Mouse (Mus musculus) layer of hippocampus, adult 11-12 months (tissue): Measurements from ENCODE around the gene Gm17324.
"Not testable (repeated sequence)": the region's sequence is repeated elsewhere in the genome, so short reads cannot be mapped to it uniquely, and the experiment has no call there.

Experiments
- DNase-seq: peaks from one replicate; pipeline ENCODE4 v3.0.0; 2022; ENCODE audit warnings: low spot score

Gm17324 gene

DNA sequence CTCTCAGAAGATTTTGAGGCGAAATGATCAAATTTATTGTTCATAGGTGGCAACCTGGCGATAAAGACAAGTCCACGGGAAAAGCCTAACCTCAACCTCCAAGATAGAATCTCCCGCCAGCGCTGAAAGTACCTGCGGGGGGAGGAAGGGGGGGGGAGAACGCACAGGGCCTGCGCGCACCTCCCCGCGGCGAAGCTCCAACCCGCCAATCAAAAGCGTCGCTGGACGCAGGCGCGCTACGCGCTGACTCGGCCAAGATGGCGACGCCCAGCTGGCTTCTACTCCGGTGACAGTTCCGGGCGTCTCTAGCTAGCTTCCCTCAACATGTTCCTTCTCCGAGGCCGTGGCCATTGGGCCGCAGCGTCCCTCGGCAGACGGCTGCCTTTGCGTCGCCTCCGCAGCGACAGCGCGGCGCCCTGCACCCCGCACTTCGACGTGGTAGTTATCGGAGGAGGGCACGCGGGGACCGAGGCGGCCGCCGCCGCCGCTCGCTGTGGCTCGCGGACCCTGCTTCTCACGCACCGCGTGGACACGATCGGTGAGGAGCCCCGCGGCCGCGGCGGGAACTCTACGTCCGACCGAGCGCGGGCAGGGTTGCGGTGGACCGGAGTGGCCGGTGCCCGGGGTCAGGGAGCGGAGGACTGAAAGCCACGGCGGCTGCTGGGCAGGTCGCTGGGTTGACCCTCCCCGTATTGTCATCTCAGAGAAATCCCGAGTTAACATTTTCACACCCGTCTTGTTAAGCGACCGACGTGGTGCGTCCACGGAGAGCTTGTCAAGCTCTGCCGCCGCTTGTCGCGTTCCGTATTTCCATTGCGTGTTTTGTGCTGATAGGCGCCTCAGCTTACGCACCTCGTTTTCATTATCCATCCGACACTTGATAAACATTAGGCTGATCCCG is at the start of gene Gm17324, which contains the start of gene Mto1:
Gene Gm17324, minus strand, starts transcription at position 814 of the 901 bp plus-strand sequence.
Gene Mto1, plus strand, starts transcription at position 236 of the 901 bp plus-strand sequence.
- peak; percentile 87 for DNase-seq

DNA sequence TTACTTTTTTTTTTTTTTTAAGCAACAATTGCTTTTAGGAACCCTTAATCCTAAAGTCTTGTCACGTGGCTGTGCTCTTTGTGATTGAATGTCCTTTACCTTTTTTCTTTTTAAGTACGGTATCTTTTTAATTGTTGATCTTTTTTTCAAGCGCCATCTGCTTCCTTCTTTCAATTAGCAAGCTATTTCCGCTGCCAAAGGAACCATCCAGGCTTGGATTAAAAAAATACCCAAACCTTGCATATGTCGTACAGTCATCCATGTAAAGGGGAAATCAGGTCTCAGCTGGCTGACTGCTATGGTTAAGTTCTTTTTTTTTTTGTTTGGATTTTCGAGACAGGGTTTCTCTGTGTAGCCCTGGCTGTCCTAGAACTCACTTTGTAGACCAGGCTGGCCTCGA is 44.6 kb upstream of the Gm17324 start:
- DNase-seq: no peak

GRCm38 (mm10) chr9:78492254-78492653 is 43.7 kb upstream of the Gm17324 start:
- DNase-seq: no peak

DNA sequence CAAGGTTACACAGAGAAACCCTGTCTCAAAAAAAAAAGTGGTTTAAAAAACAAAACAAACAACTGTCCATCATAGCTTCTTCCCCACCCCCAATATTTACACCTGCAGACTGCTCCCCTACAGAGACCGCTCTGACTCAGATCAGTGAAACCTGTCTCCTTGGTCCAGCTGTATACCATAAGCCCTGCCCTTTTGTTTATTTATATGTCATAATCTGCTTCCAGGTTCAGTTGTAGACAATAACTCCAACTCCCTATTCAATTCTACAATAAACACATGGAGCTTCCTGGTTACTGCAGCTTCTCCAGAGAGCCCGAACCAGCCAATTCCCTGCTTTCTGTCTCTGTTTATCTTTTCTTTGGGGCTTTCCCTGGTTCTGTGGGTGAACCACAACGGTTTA is 42.6 kb upstream of the Gm17324 start:
- no peak for DNase-seq

DNA sequence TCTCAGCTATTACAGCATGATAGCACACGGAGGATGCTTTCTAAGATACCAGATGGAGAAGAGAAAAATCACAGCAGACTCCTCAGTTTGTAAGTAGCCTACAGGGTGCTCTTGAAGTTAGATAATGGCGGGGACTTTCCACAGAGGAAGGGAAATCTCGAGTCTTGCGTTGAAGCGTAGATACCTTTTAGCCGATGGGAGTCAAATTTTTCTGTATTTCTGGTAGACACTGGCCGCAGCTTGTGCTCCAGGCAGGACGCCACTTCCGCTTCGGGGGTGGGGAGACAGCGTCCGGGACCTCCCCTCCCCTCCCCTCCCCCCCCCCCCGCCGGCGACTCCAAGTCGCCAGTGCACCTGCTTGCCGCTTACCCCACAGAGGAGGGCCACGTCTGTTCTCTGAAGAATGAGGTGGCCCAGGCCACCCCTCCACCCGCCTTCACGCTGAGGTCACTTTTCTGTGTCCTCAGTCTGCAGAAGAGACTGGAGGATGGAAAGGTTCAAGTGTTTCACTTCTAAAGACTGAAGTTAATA is 40.4 kb upstream of the Gm17324 start, which contains the start of gene Eef1a1:
Gene Eef1a1, minus strand, starts transcription at position 262 of the 531 bp plus-strand sequence.
- DNase-seq: peak; percentile 49

DNA sequence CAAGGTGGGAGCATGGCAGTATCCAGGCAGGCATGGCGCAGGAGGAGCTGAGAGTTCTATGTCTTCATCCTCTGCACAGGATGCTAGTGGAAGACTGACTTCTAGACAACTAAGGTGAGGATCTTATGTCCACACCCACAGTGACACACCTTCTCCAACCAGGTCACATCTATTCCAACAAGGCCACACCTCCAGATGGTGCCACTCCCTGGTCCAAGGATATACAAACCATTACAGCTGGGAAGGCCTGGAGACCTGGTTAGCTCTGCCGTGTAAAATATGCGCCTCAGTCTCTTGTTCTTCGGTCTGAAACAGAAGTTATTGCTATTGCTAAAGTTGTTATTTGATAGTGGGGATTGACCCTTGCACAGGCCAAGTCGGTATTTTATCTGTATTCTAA is 39.4 kb upstream of the Gm17324 start:
- DNase-seq: not testable (repeated sequence)

DNA sequence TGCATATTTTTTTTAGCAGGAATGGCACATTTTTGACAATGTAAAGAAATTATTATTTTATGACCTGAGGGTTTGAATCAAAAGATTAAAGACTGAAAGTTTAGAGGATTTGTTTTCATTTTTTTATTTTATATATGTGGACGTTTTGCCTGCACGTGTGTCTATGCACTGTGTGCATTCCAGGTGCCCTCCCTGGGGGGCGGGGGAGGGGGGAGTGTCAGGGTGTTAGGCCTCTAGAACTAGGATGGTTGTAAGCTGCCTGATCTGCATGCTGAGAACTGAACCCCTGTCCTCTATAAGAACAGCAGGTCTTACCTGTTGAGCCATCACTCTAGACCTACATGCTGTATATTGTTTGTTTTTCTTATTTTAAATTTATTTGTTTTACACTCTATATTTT is 36.1 kb upstream of the Gm17324 start:
- no peak for DNase-seq

- no peak for DNase-seq
Measured at GRCm38 (mm10) chr9:78482386-78482785, 33.8 kb upstream of the Gm17324 start.

GRCm38 (mm10) chr9:78481423-78482331 is 33.1 kb upstream of the Gm17324 start:
- peak; percentile 96 for DNase-seq

DNA sequence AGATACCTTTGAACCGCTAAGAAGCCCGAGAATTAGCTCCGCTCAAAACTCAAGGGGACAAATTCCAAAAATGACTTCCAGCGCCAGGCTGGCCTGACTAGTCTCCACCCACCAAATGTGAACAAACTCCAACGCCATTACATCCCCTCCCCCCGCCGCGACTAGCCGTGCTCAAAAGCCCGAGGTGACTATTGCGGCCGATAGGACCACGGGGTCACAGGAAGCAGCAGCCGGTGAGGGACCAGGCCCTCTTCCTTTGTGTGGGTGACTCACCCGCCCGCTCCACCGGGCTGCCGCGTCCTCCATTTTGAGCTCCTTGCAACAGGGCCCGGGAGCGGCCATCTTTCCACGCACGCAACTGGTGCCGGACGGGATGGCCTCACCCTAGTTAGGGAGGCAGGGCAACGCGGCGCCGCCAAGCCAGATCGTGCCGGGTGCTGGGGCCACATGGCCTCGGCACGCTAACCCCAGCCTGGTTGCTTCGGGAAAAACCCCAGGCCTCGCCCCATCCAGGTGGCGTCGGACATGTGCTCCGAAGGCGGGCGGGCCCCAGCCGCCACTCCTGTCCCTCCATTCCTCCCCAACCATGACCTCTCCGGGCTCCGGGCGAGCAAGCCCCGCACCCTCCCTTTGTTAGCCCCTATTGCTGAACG is 32.2 kb upstream of the Gm17324 start:
- peak; percentile 77 for DNase-seq

DNA sequence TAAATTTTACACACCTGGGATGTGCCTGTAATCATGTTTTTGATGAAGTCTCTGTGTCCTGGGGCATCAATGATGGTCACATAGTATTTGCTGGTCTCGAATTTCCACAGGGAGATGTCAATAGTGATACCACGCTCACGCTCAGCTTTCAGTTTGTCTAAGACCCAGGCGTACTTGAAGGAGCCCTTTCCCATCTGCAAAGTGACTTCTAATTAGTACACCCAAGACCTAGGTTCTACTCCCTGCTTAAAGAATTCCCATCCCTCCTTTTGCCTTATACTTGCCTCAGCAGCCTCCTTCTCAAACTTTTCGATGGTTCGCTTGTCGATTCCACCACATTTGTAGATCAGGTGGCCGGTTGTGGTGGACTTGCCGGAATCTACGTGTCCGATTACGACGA is 31.6 kb upstream of the Gm17324 start:
- DNase-seq: not testable (repeated sequence)

GRCm38 (mm10) chr9:78479308-78479707 is 30.7 kb upstream of the Gm17324 start:
- DNase-seq: not testable (repeated sequence)

DNA sequence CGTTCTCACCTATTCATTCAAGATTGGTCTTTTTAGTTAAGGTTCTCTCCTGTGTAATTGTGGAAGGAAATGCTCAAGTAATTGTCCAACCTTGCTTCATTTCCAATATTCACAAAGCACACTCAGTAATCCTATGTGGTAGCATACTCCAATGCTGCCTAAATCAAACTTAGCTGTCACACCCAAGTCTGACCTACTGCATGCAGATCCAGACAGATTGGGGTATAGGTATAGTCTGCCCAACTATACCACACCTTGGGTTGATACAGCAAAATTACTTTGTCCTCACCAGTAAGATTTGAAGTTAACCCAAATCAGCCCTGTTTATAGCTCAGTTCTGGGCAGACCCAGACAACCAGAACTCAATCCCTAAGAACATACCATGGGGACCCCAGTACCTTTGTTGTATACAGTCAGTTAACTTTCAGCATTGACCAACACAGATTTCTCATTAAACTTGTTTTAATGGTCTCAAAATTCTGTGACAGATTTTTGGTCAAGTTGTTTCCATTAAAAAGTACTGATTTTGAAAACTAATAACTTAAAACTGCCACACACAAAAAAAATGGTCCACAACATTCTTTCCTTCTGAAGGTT is 29.5 kb upstream of the Gm17324 start:
- DNase-seq: not testable (repeated sequence)

DNA sequence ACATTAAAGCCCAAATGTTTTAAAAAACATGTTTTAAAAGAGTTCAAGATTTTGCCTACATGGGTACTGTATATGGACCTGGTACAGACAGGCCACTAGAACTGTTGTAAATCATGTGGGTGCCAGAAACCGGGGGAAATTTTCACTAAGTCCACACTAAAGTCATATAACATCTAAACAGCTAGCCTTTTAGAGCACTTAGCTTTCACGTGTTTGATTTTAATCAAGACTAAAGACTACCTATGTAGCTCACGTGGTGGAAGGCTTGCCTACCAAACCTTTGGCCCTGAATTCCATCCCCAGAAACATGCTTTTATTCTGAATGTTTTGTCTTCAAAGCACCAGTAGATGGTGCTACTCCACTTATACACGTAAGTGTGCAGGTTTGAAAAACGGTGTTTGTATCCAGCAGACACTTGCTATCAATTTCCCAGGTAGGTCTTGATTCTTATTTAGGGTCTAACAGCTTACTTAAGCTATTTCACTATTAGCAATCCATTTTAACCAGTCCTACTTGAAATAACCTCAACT is 28.5 kb upstream of the Gm17324 start:
- no peak for DNase-seq

GRCm38 (mm10) chr9:78476531-78477020 is 28.0 kb upstream of the Gm17324 start:
- no peak for DNase-seq

GRCm38 (mm10) chr9:78475873-78476272 is 27.3 kb upstream of the Gm17324 start:
- no peak for DNase-seq

GRCm38 (mm10) chr9:78475383-78475780 is 26.8 kb upstream of the Gm17324 start:
- no peak for DNase-seq

DNA sequence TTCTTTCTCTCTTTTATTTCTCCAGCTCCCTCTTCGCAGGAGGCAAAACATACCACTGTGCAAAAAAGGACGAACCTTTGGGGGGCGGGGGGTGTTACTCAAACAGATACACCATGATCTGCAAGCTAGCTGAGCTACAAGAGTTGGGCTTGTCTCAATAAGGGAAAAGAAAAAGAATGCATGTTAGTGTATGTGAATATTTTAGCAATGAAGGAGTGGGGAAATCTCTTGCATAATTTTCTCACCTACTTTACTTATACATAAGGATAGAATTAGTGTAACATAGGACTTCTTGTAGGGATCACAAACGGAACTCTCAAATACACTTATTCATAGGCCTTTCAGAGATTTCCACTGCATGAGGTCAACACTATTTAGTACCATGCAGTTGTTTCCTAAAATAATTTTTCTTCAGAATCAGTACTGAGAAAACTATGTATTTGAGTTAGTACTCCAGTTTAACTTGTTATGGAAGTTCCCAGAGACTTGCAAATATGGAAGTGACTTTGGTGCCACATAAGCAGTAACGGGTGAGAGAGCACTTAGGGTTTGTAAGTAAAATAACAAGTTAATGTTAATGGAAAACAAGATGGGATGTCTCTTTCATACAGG is 26.3 kb upstream of the Gm17324 start:
- no peak for DNase-seq

GRCm38 (mm10) chr9:78474270-78474669 is 25.7 kb upstream of the Gm17324 start:
- DNase-seq: no peak

DNA sequence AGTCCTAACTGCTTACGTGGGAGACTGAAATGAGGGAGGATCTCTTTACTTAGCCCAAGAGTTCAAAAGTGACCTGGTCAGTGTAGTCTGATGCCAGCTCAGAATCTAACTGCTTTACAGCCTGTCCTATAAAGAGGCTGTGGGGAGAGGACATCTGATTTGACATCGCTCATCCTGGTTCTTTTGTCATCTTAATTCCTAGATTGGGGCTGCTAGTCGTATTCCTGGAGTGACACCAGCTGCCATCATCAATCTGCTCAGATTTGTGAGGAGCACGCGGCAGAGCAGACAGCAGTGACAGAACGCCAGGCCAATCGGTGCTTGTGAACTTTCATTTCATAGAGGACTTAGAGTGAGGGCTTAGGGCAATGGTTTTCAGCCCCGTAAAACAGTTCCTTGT is 25.0 kb upstream of the Gm17324 start:
- peak; percentile 26 for DNase-seq
